Mouse (Mus musculus) hematopoietic stem cell, adult 5-6 weeks (primary cell): Measurements from ENCODE around the gene Lrrc8d. TPM values are rescaled to one million over a fixed set of nuclear protein-coding genes. Genes with fewer than 3 reads are reported as not detected.
A peak's percentile ranks its signal among the peaks of the same experiment; 100 is the strongest.
"Not testable (repeated sequence)": the region's sequence is repeated elsewhere in the genome, so short reads cannot be mapped to it uniquely, and the experiment has no call there.

ENCODE experiments used
- ATAC-seq, 2 experiments: fragments of 125-278 bp in 1 of 2; replicated peaks in 1 of 2; 2 replicates each; pipeline ENCODE4 v1.8.0; 2016 to 2017; ENCODE audit warnings: inconsistent platforms in 2 of 2, mild to moderate bottlenecking in 2 of 2, moderate number of reproducible peaks in 2 of 2, low read depth in 1 of 2, moderate TSS enrichment in 1 of 2; ENCODE audit not compliant: low FRiP score in 2 of 2, poor library complexity in 2 of 2, severe bottlenecking in 2 of 2, insufficient read depth in 1 of 2, low TSS enrichment in 1 of 2
- total RNA-seq: library from RNA; stranded (forward); fragments of 172-1452, 232-1000 nt; gene quantifications from 2 replicates; pipeline ENCODE4 v1.2.3, GENCODE M21; 2017

Lrrc8d gene
- total RNA-seq, 1 experiment from 2014 or later = 25.3 TPM

- peak; percentile 44 to 45; a peak in 1 of 4 replicates for ATAC-seq
Observed at GRCm38 (mm10) chr5:105849643-105850042, 149.9 kb downstream of the Lrrc8d start.

GRCm38 (mm10) chr5:105853271-105853670, 153.5 kb downstream of the Lrrc8d start:
- no peak for ATAC-seq

- ATAC-seq = no peak
Observed at GRCm38 (mm10) chr5:105857486-105857885, 157.7 kb downstream of the Lrrc8d start.

- no peak for ATAC-seq
Observed at GRCm38 (mm10) chr5:105858754-105859694, 159.3 kb downstream of the Lrrc8d start.

GRCm38 (mm10) chr5:105859716-105860460, 160.1 kb downstream of the Lrrc8d start:
- no peak for ATAC-seq

- ATAC-seq = no peak
Observed at GRCm38 (mm10) chr5:105860461-105860835, 160.7 kb downstream of the Lrrc8d start.

GRCm38 (mm10) chr5:105861616-105862015, 161.8 kb downstream of the Lrrc8d start:
- ATAC-seq = no peak

- ATAC-seq = not testable (repeated sequence)
Observed at GRCm38 (mm10) chr5:105865110-105865628, 165.4 kb downstream of the Lrrc8d start.

GRCm38 (mm10) chr5:105867427-105867826, 167.7 kb downstream of the Lrrc8d start:
- ATAC-seq = no peak

GRCm38 (mm10) chr5:105867841-105868447, 168.2 kb downstream of the Lrrc8d start:
- no peak for ATAC-seq

- peak; percentile 79 to 90 for ATAC-seq
Observed at GRCm38 (mm10) chr5:105868593-105868992, 168.8 kb downstream of the Lrrc8d start.

GRCm38 (mm10) chr5:105869739-105870138, 170.0 kb downstream of the Lrrc8d start:
- ATAC-seq = no peak

- no peak for ATAC-seq
Observed at GRCm38 (mm10) chr5:105871140-105871539, 171.4 kb downstream of the Lrrc8d start.

GRCm38 (mm10) chr5:105872176-105872575, 172.4 kb downstream of the Lrrc8d start:
- no peak for ATAC-seq

- ATAC-seq = no peak
Observed at GRCm38 (mm10) chr5:105872916-105873315, 173.1 kb downstream of the Lrrc8d start.

- ATAC-seq = no peak
Observed at GRCm38 (mm10) chr5:105873774-105874173, 174.0 kb downstream of the Lrrc8d start.

- ATAC-seq = no peak
Observed at GRCm38 (mm10) chr5:105874476-105874875, 174.7 kb downstream of the Lrrc8d start.
